Mouse (Mus musculus) gastrocnemius, postnatal 10 days (tissue): ENCODE data around the gene Ccdc77. TPM values are rescaled to one million over a fixed set of nuclear protein-coding genes. Genes with fewer than 3 reads are reported as not detected.

Source experiments
- DNase-seq: peaks from one replicate; pipeline ENCODE4 v3.0.0; 2021; ENCODE audit warnings: mixed read lengths
- long read RNA-seq, 2 experiments: library from polyadenylated mRNA; stranded (forward); transcript quantifications; one replicate each; pipeline ENCODE4 v2.0.0; 2021
- total RNA-seq, 2 experiments: library from RNA; stranded (reverse); gene quantifications; 2 replicates each; pipeline ENCODE4 v1.2.3; 2021

Gene Ccdc77
- 1 to 10 TPM; 6.8 to 9.2 TPM for total RNA-seq
- long read RNA-seq, experiment 1, partial matches to known transcripts, result 0 of 12 reads
- long read RNA-seq, experiment 1, other reads (novel, unspliced or antisense), result 10 of 12 reads
- long read RNA-seq, experiment 2, partial matches to known transcripts, result 1 of 12 reads
- long read RNA-seq, experiment 2, other reads (novel, unspliced or antisense), result 9 of 12 reads

DNA sequence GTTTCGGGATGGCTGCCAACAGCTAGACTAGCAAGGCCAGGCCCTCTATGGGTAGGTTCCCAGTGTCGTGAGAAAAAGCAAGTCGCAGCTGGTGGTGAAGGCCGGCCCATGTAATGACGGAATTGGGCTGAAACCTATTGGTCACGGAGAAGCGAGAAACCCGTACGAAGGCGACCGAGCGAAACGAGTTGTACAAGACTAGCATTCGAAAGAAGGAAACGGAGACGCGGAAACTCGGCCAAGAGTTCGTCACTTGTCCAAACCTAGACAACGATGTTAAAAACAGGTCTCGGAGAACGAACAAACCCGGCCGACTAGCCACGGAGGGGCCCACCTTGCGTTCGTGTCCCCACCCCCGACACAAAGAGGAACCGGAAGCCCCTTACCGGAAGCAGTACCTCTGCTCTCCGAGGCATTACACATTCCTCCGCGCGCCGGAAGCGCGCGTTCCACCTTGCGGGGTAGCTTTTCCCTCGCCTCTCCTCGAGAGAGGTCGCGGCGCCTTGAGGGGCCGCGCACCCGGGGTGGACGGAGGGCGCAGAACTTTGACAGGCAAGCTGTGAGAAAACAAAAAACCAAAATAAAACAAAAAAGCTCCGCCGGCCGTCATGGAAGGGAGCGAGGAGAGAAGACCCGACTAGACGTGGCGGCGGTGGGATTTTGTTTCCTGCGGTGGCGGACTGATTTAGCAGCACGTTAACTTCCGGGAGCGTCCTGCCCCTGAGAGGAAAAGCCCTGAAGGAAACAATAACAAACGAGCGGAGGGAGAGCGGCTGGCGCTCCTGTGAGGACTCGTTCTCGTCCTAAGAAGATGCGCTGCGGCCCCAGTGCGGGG, at the start of gene Ccdc77, which contains the start of gene Kdm5a:
Gene Ccdc77 (minus strand): TSS at position 687 of the 835 bp plus-strand sequence.
Gene Kdm5a (plus strand): TSS at position 437 of the 835 bp plus-strand sequence.
- DNase-seq, result peak; percentile 88

DNA sequence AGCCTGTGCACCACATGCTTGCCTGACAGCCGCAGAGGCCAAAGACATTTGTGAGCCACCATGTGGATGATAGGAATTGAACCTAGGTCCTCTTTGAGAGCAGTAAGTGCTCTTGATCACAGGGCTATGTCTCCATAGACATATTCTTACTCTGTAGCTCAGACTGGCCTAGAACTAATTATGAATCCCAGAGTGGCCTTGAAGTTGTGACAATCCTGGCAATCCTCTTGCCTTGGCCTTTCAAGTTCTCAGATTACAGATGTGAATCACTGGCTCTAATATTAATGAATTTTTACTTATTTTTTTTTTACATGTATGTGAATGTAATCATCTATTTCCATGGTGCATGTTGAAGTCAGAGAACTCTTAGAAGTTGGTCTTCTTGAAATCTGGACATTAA, 39.8 kb upstream of the Ccdc77 start:
- no peak for DNase-seq

DNA sequence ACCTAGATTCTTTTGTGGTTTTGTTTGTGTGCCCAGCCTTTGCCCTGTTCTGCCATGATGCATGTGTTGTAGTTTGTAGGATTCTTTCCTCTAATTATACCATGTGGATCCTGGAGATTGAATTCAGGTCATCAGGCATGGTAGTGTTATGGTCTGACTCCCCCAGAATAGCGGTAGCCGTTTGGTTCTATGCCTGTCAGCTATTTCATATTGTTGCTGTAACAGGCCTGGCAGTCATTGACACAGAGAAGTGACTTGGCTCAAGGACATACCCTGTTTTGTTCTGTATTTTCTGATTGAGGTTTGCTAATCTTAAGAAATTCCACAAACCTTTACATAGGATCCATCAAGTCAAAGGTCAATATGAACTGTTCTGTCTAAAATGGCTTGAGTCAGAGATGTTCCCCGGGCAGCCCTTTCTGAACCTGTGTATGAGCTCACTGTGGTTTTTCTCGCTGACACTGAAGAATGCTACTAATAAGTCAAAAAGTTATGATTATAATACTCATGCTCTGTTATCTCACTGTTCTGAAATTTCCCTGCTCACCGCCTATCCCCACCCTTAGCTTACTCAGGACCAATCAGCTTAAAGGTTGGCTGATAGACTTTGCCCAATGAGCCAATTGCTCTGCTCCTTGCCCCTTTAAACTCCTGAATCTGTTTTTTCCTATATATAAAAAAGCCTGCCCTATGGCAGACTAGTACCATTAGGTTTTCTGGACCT, 31.6 kb upstream of the Ccdc77 start:
- DNase-seq, result no peak

DNA sequence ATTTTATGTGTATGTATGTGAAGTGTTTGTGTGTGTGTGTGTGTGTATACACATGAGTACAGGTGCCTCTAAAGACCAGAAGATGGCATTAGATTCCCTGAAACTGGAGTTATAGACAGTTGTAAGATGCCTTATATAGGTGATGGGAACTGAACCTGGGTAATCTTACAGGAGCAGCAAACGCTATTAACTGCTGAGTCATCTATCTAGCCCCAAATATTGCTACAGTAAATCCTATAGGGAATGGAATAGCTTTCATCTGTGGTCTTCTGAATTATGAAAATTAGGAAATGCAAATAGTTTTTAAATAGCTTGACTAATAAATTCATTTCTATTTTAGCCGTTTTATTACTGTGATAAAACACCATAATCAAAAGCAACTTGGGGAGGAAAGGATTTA, 28.6 kb upstream of the Ccdc77 start:
- DNase-seq, result no peak

DNA sequence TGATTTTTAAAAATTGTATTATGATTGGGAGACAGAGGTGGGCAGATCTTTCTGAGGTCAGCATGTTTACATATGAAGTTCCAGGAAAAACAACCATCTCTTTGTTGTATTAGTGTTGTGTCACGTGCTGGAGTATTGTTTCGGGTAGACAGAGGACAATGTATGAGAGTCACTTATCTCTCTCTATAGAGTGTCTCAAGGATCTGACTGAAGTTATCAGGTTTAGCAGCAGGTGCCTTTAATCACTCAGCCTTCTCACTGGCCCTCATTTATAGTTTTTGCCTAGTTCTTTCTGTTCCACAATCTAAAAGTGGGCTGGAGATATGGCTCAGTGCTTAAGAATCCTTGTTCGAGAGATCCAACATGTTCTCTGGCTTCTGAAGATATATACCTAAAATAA, 25.9 kb upstream of the Ccdc77 start:
- no peak for DNase-seq

DNA sequence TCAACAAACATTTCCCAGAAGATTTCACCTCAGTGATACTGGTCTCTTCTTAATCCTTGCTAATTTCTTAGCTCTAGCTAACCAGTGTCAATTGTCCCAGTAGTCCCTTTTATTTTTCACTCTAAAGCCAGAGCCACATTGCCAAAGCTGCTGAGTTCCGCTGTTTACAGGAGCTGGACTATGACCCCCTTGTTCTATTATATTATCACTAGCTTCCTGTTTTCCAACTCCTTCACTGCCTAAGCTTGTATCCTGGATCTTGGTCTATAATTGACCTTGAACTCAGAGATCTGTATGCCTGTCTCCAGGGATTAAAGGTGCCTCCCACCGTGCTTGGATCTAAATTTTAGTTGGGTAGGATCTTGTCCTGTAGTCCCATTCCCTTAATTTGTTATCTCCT, 12.6 kb upstream of the Ccdc77 start:
- DNase-seq, result no peak

DNA sequence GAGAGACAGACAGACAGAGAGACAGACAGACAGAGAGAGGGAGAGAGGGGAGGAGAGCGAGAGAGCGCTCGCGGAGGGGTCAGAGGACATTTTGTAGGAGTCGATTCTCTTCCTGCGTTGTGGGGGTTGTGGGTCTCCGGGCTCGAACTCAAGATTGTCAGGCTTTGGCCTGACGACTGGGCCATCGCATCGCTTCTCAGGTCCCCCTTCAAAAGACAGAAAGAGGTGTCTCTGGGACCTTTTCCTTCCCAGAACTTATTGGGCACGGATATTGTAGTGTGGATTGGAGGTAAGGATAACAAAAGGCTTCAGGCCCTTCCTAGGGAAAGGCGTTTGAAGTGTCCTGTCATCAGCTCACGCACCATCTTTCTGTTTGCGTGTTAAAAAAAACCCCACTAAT, 877 bp upstream of the Ccdc77 start:
- no peak for DNase-seq

DNA sequence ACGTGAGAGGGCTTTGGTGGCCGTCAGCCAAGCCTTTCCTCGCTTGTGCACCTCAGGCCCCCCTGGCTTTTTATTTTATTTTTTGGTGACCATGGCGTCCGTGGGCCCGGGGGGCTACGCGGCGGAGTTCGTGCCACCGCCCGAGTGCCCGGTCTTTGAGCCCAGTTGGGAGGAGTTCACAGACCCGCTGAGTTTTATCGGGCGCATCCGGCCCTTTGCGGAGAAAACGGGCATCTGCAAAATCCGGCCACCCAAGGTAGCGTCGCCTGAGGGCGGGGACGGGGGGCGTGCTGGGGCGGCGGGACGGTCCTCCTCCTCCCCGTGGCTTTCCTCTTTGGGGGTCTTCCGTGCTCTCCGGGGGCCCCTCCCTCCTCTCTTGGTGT, 340 bp upstream of the Ccdc77 start:
- DNase-seq, result no peak

DNA sequence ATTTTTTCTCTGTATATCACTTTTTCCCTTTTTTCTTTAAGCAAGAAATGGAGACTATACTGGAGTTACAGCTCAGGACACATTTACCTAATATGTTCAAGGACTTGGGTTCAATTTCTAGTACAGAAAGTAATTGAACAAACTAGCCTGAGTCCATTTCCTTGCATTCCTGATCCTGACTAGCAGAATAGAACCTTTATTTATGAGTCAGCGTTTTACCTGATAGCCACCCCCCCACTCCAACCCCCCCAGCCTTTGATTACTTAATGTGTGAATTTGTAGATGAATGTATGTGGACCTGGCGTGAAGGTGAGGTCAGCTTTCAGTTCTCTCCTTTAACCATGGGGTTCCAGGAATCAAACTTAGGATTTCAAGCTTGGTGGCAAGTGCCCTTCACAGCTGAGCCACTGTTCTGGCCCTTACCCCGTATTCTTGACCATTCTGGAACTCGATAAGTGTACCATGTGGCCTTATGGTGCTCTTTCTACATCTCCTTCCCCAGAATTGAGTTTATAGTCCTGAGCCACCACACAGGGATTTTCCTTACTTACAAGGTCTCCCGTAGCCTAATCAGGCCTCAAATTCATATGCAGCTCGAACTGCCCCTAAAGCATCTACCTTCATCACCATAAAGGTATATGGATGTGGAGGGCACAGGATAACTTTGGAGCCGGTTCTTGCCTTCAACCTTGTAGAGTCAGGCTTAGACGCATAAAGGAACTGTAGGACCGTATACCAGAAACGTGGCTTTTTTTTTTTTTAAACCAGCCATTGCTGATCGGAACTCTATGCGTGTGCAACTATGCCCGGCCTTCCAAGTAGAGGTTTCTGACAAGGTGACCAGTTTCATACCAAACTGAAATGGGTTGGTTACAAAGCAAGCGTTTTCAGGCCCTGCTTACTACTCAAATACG, 1.1 kb downstream of the Ccdc77 start:
- no peak for DNase-seq

DNA sequence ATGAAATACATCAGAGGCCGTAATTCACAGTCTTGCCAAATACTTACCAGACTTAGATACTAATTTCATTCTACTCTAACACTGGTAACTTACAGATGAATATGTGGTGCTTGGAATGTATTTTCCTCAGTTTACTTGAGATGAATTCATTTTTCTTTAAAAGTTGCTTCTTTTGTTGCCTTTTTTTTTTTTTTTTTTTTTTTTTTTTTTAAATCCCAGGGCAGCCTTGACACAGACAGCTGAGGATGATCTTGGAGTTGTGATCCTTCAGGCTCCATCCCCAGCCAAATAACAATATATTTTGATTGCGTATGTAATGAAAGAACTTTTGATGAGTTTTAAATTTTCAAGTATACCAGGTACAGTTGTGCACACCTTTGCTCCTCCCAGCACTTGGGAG, 2.0 kb downstream of the Ccdc77 start:
- DNase-seq, result no peak

DNA sequence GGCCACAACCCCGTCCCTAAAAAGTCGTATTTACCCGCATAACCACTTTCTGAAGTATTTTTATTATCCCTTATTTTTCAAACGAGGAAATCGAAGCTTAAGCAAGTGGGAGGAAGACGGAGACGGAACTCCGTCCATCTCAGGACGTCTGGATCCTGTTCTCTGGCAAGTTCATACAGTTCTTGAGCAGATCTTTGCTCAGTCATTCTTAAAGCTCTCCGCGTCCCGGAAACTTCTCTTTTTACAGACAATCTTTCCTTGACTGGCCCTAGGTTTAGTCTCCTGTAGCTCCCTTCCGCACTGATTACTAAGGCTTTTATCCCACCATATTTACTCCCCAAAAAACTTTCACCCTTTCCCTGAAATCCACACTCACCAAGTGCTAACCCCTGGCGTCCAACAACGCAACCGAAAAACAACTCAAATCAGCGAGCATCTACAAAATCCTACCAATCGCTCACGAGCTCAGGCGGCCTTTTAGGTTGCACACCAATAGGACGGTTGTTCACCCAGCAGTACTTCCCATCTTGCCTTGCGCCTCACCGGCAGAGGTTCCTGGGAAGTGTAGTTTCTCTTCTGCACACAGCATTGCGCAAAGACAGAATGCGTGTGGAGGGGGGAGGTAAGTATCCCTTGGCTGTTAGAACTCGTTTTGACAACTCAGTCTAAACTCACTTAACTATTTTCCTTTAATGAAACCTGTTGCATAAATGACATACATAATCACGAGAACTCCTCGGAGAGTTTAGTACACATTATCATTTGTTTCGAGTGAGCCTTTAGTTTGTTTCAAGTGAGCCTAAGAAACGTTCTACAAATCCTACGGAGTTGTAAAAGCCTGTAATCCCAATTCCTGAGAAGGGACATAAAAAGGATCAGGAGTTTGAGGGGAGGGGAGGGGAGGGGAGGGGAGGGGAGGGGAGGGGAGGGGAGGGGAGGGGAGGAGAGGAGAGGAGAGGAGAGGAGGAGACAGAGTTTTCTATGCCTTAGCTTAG, 6.9 kb downstream of the Ccdc77 start:
- DNase-seq, result peak; percentile 64

DNA sequence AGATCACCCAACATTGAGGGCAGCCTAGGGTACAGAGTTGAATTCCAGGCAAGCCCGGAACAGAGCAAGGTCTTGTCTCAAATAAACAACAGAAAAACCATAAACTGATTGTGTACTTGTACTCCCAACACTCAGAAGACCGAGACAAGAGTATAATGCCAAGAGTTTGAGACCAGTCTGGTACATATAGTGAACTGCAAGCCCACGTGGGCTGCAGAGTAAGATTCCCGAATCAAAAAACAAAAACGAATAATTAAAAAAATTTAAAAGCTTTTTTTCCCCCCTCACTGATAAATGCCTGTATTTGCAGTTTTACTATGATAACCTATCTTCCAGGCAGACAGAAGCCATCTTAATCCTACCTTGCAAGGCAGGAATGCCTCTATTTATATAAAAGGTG, 7.7 kb downstream of the Ccdc77 start:
- no peak for DNase-seq

DNA sequence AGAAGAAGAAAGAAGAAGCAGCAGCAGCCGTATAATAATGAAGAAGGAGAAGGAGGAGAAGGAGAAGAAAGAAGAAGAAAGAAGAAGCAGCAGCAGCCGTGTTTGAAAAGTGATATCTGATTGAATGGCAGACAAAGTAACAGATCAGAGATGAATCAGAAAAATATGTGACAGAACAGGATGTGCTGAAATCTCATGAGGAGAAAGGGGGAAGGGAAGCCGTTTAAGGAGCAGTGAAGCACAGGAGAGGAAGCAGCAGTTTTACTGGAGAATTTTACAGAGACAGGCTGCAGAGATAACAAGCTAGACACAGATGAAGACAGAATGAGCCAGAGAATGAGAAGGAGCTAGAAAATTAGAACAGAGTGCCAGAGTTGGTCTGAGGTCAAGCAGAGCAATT, 15.2 kb downstream of the Ccdc77 start:
- no peak for DNase-seq

DNA sequence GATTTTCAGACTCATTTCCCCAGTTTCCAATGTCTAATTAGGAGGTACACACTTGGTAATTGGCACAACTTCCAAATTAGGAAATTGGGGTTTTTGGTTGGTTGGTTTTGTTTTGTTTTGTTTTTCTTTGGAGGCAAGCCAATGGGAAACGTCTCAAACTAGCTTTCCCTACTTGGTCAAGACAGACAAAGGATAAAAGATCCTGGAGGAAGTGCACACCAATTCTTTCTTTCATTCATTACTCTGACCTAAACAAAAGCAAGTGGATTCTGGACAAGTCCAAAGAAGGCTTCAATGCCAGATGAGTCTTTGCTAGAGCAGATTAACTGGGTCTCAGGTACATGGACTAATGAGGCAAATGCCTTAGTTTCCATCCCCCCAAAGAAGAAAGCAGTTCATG, 20.2 kb downstream of the Ccdc77 start:
- DNase-seq, result no peak

DNA sequence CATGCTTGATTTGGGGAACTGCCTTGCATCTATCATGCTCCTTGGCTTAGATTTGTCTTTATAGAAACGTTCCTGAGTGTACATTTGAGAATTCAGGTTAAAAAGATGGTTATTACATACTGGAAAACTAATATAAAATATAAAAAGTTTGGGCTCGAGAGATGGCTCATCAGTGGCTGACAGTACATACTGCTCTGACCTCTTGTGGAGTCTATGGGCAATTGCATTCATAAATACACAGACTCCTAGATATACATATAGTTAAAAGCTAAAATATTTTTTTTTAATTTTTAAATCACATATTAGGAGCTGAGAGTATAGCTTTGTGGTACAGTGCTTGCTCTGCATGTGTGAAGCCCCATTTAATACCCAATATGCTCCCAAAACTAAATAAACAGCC, 31.8 kb downstream of the Ccdc77 start:
- no peak for DNase-seq

DNA sequence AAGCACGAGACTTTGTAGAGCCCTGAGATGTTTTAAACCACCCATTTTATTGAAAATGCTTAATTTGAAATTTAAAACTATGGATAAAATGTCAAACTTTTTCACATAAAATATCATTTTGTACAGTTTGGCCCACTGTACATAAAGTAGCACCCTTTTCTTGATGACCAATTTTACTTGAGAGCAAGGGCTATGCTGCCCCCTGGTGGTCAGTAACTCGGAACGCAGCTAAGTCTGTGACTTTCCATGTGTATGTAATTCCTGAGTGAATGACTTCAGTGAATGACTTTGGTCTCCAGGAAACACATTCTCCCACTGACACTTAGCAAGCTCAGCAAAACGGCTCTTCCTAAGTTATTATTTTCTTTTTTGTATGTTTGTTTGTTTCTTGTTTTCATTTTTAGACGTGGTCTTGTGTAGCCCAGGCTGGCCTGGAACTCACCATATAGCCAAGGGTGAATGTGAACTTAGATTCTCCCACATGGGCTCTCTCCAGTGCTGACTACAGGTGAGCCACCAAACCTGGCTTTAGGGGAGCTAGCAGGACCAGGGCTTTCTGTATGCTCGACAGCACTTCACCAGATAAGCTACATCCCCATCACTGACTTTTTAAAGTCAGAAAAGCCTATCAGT, 39.8 kb downstream of the Ccdc77 start:
- DNase-seq, result peak; percentile 68

DNA sequence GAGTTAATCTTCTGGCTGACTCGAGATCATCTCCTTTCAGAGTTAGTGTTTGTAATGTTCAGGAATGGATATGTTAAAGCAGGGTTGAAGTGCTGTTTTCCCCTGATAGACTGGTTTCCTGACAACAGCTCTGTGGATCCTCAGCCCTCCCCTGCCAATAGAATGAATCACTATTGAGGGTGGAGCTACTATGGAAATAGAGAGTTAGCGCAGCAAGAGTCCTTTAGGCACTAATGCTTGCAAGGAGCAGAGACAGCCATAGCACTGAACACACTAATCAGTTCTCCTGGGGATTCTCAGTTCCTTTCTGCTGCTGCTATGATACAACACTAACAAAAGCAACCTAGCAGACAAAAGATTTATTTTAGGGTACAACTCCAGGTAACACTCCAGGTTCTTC, 43.8 kb downstream of the Ccdc77 start:
- no peak for DNase-seq

DNA sequence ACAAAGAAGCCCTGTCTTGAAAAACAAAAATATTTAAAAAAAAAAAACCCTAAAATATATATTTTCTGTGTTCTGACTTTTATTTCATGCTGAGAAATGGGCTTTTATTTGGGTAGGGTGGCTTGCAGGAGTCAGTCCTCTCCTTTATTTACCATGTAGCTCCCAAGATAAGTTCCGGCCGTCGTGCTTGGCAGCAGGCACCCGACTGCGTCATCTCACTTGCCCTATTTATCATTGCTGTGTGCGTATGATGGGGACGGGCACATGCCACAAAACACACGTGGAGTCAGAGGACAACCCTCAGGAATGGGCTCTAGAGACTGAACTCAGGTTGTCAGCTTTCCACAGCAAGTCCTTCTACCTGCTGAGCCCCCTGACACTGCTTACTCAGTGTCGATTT, 45.0 kb downstream of the Ccdc77 start:
- no peak for DNase-seq

DNA sequence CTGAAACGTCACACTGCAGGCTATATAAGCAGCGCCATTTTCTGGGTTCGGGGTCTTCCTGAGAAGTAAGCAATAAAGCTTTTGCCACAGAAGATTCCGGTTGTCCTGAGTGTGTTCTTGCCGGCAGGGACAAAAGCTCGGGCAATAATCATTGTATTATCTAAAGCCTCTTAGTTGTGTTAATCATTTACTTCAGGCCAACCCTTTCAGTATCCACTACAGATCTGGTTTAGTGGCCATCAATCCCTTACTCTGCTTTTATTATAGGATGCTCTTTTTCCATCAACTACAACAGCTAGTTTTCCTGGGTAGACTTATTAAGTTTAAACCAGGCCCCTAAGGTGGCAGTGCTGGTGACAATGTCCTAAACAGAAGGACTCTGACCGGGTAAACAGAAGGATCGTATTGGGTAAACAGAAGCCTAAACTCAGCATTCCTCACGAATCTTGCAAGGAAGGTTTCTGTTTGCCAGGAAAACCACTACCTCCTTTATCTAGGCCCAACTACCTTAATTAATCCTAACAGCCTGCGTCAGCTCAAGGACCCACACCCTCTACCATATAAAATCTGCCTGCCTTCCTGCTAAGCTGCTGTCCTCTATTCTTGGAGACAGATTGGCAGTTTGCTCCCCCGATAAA, 45.8 kb downstream of the Ccdc77 start:
- no peak for DNase-seq

DNA sequence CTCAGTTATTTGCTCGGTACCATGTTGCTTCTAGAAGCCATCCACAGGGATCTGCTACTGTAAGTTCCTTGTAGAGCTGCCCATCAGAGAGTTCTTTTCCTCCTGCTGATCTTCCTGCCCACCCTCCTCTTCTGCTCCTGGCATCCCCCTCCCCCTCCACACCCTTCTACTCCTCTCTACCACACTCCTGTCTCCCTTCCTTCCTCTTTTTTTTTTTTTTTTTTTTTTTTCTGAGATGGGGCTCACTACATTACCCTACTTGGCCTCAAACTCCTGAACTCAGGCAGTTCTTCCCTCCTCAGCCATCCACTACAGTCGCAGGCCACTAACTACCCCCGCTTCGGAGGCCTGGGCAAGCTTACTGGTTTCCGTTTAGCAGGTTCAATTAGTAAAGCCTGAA, 51.7 kb downstream of the Ccdc77 start:
- DNase-seq, result no peak
